In the genomic region with DNA sequence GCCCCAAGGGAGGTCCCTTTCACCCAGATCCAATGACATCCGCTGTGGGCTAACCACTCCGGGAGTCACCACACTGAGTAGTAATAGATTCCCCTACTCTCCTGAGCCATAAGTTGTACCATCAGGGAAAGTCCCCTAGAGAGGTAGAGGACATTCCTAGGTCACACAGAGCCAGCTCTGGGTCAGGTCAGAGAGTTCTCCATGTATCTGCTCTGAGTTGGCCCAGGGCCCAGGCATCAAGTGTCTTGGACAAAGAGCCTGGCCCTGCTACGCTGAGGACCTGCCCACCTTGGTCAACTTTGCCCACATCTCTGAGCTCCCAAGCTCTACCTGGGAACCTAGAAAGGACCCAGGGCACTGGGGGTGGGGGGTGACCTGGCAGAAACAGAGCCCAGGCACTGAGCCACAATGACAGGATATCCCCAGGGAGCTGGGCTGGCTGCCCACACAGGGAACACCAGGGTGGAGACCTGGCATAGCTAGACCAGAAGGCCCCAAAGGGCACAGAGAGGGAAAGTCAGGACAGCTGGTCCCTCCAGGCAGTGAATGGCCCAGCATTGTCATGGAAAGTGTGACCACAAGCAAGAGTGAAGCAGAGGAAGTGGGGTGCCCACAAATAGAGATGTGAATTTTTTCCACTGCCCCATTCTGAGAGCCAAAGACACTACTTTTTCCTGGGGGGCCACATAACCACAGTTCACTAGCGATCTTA, we compare ENCODE assay signal across 7 mouse cellular contexts. TPM values are rescaled to one million over a fixed set of nuclear protein-coding genes. Genes with fewer than 3 reads are reported as not detected.
DNase-seq lines count a peak whose midpoint lies in the region; ATAC-seq and TF ChIP-seq lines count a peak whose summit lies in the region.

No protein-coding gene starts in this region.

- no peaks in the 10 kb centered on the region for H3K36me3 ChIP-seq in E14TG2a.4 (ENCODE audit: insufficient read depth, low read length)
- no peaks in the 10 kb centered on the region for H3K36me3 ChIP-seq in splenic B cell, adult 2 months (ENCODE audit: control insufficient read depth, insufficient read depth, low read length, poor library complexity, severe bottlenecking)

- peak; percentile 73 for ATAC-seq in granulocyte monocyte progenitor cell, adult 5-6 weeks (replicated peaks; ENCODE audit: poor library complexity, severe bottlenecking)
- no peak for ATAC-seq in erythroblast, adult 5-6 weeks (replicated peaks; ENCODE audit: low FRiP score, poor library complexity, severe bottlenecking)

- H3K9me3 ChIP-seq in E14TG2a.4 (ENCODE audit: low read length) = peaks cover 8% of the 10 kb centered on the region; the same call in 1 of the 2 replicates

- 0 out of 2 replicates have a peak overlapping the region, but pooled peaks have one; percentile 29 for H3K4me3 ChIP-seq in E14TG2a.4 (replicated peaks; ENCODE audit: low read length)

- DNase-seq in A20 (ENCODE audit: low read depth, low spot score) = peak; percentile 59
- peak; percentile 76 to 90 for DNase-seq in kidney, postnatal 25 days
- DNase-seq in splenic B cell, adult 2 months (ENCODE audit: low read depth, low spot score) = peak; percentile 87
- no peak for DNase-seq in right cerebral cortex, adult 18-20 months

- H3K4me1 ChIP-seq in E14TG2a.4 (replicated peaks; ENCODE audit: low read depth, low read length) = peaks cover 76% of the 10 kb centered on the region

- no peak for TF ChIP-seq CTCF in E14TG2a.4 (conservative IDR thresholded peaks at IDR 0.05; ENCODE audit: low read length)

- peaks cover 10% of the 10 kb centered on the region for H3K27me3 ChIP-seq in E14TG2a.4 (ENCODE audit: insufficient read depth, low read length)
- no peaks in the 10 kb centered on the region for H3K27me3 ChIP-seq in splenic B cell, adult 2 months (ENCODE audit: control insufficient read depth, insufficient read depth, low read length, poor library complexity, severe bottlenecking)

RNA-seq across cellular contexts. Expression of a gene that starts 7.4 kb away (rescaled TPM):
- total RNA-seq in granulocyte monocyte progenitor cell, adult 5-6 weeks (2014; fragmentation: Nextera tagmentation) = 78.9 and 88.4 TPM in 2 replicates
- total RNA-seq in granulocyte monocyte progenitor cell, adult 5-6 weeks (2017) = 65.9 and 73.9 TPM in 2 replicates
- total RNA-seq in erythroblast, adult 5-6 weeks (2015; ENCODE audit: low replicate concordance) = 27.0 and 30.7 TPM in 2 replicates
- total RNA-seq in erythroblast, adult 5-6 weeks (2017; ENCODE audit: low replicate concordance) = 22.7 and 25.3 TPM in 2 replicates

RNA-seq across cellular contexts. Expression of a gene that starts 45.3 kb away (rescaled TPM):
- total RNA-seq in granulocyte monocyte progenitor cell, adult 5-6 weeks (2014; fragmentation: Nextera tagmentation) = 10.4 and 13.3 TPM in 2 replicates
- 3.3 and 4.2 TPM in 2 replicates for total RNA-seq in granulocyte monocyte progenitor cell, adult 5-6 weeks (2017)
- total RNA-seq in erythroblast, adult 5-6 weeks (2015; ENCODE audit: low replicate concordance) = 0.58 and 1.5 TPM in 2 replicates
- 1.5 and 3.2 TPM in 2 replicates for total RNA-seq in erythroblast, adult 5-6 weeks (2017; ENCODE audit: low replicate concordance)
